Comparison of ENCODE assay signal across 21 mouse cellular contexts in the genomic region with DNA sequence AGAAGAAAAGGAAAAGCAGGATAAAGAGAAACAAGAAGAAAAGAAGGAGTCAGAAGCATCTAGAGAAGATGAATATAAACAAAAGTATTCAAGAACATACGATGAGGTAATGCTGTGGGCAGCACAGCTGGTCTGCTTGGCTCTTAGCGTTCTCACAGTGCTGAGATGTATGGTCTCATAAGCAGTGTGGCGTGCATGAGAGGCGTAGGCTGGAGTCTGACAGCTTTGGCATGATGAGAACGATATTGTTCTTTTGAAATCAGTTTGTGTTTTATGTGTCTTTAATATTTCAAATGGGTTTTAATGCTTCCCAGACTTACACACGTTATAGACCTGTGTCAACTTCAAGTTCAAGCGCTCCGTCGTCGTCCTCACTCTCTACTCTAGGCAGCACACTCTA.
DNase-seq lines count a peak whose midpoint lies in the region; ATAC-seq lines count a peak whose summit lies in the region.
"Had no signal": no experiment of that assay in that cellular context is flagged by ENCODE, and none has a peak within 500 bp of the region (broad histone marks: within the 10 kb centered on the region; RNA-seq: fewer than 3 reads in every experiment).

No protein-coding gene starts in this region.

- no peak overlapping the region for H3K4me2 ChIP-seq in forebrain, embryonic 12.5 days
- no peak overlapping the region for H3K4me2 ChIP-seq in lung, embryonic 15.5 days
- no peak overlapping the region for H3K4me2 ChIP-seq in midbrain, embryonic 14.5 days (ENCODE audit: low read length)
- H3K4me2 ChIP-seq: hindbrain, embryonic 14.5 days had no signal

- no peaks in the 10 kb centered on the region for H3K27me3 ChIP-seq in forebrain, embryonic 12.5 days
- no peaks in the 10 kb centered on the region for H3K27me3 ChIP-seq in forebrain, embryonic 10.5 days (ENCODE audit: poor library complexity, severe bottlenecking)
- H3K27me3 ChIP-seq in lung, embryonic 15.5 days, result no peaks in the 10 kb centered on the region
- no peaks in the 10 kb centered on the region for H3K27me3 ChIP-seq in midbrain, embryonic 14.5 days (ENCODE audit: control insufficient read depth, insufficient read depth, low read length)

- WGBS in forebrain, embryonic 12.5 days, result 85% methylated on average over 10 of the region's 10 CpGs
- 94% methylated on average over 10 of the region's 10 CpGs for WGBS in forebrain, embryonic 10.5 days
- 67% methylated on average over 10 of the region's 10 CpGs for WGBS in lung, embryonic 15.5 days
- WGBS in midbrain, embryonic 14.5 days, result 94% methylated on average over 10 of the region's 10 CpGs

- peaks cover 27% of the 10 kb centered on the region for H3K36me3 ChIP-seq in forebrain, embryonic 12.5 days (replicated peaks)
- H3K36me3 ChIP-seq in forebrain, embryonic 10.5 days (replicated peaks), result peaks cover 82% of the 10 kb centered on the region
- H3K36me3 ChIP-seq in lung, embryonic 15.5 days, result peaks cover 59% of the 10 kb centered on the region
- peaks cover 57% of the 10 kb centered on the region for H3K36me3 ChIP-seq in midbrain, embryonic 14.5 days (ENCODE audit: control insufficient read depth, insufficient read depth, low read length)

- no peak for DNase-seq in forebrain, embryonic 10.5 days (ENCODE audit: extremely low spot score, low spot score)
- peak; percentile 36 to 46 for DNase-seq in layer of hippocampus, adult 8-10 months (ENCODE audit: low spot score in 2 of 2)
- DNase-seq in layer of hippocampus, adult 9-10 months (ENCODE audit: low spot score), result no peak
- DNase-seq in lung, adult 18-20 months, result no peak
- DNase-seq in brain, adult 2 months (ENCODE audit: low read depth, low spot score), result peak; percentile 74
- no peak for DNase-seq in midbrain, embryonic 14.5 days
- DNase-seq: adrenal gland, adult 8-10 months; cerebellum, adult 18-20 months; cerebellum, postnatal 14 days; gastrocnemius, postnatal 10 days; heart, postnatal 4 days; kidney, adult 2 months; kidney, postnatal 10 days; thymus, postnatal 14 days had no signal

- no peak overlapping the region for H3K4me3 ChIP-seq in forebrain, embryonic 12.5 days (replicated peaks)
- no peak overlapping the region for H3K4me3 ChIP-seq in forebrain, embryonic 10.5 days
- H3K4me3 ChIP-seq in lung, embryonic 15.5 days, result no peak overlapping the region
- no peak overlapping the region for H3K4me3 ChIP-seq in midbrain, embryonic 14.5 days (replicated peaks; ENCODE audit: low read depth, low read length)
- H3K4me3 ChIP-seq: heart, embryonic 10.5 days; midbrain, embryonic 10.5 days had no signal

- ATAC-seq in forebrain, embryonic 12.5 days (ENCODE audit: low FRiP score), result no peak
- ATAC-seq in lung, embryonic 15.5 days (ENCODE audit: borderline replicate concordance, extremely low read depth, low FRiP score, low TSS enrichment), result 0 out of 2 replicates have a peak, but pooled peaks have one; percentile 59
- no peak for ATAC-seq in midbrain, embryonic 14.5 days (ENCODE audit: low FRiP score, low TSS enrichment)
- ATAC-seq: activated CD4-positive, CD25-positive, alpha-beta regulatory T cell, adult 4 months; inflammation-experienced regulatory T-cells, adult 6 months had no signal

- no peaks in the 10 kb centered on the region; the same call in 1 of the 2 replicates for H3K4me1 ChIP-seq in forebrain, embryonic 12.5 days
- H3K4me1 ChIP-seq in forebrain, embryonic 10.5 days, result no peaks in the 10 kb centered on the region
- H3K4me1 ChIP-seq in lung, embryonic 15.5 days, result no peaks in the 10 kb centered on the region
- H3K4me1 ChIP-seq in midbrain, embryonic 14.5 days (ENCODE audit: control insufficient read depth, insufficient read depth, low read length), result no peaks in the 10 kb centered on the region
- H3K4me1 ChIP-seq: midbrain, embryonic 10.5 days had no signal

- H3K27ac ChIP-seq in forebrain, embryonic 12.5 days, result peak overlapping the region; percentile 36; the same call in 1 of the 2 replicates
- no peak overlapping the region for H3K27ac ChIP-seq in forebrain, embryonic 10.5 days
- no peak overlapping the region for H3K27ac ChIP-seq in lung, embryonic 15.5 days
- H3K27ac ChIP-seq in midbrain, embryonic 14.5 days (replicated peaks; ENCODE audit: low read depth, low read length), result no peak overlapping the region
- H3K27ac ChIP-seq: heart, embryonic 10.5 days; hindbrain, embryonic 14.5 days; midbrain, embryonic 10.5 days had no signal

- H3K9ac ChIP-seq in forebrain, embryonic 12.5 days, result no peak overlapping the region
- H3K9ac ChIP-seq in lung, embryonic 15.5 days, result no peak overlapping the region
- no peak overlapping the region for H3K9ac ChIP-seq in midbrain, embryonic 14.5 days (replicated peaks; ENCODE audit: low read length)
- H3K9ac ChIP-seq: hindbrain, embryonic 14.5 days had no signal

- H3K9me3 ChIP-seq in forebrain, embryonic 12.5 days, result no peaks in the 10 kb centered on the region
- no peaks in the 10 kb centered on the region for H3K9me3 ChIP-seq in forebrain, embryonic 10.5 days
- H3K9me3 ChIP-seq in lung, embryonic 15.5 days, result no peaks in the 10 kb centered on the region
- H3K9me3 ChIP-seq in midbrain, embryonic 14.5 days (ENCODE audit: control insufficient read depth, low read length), result no peaks in the 10 kb centered on the region
- H3K9me3 ChIP-seq: heart, embryonic 10.5 days; midbrain, embryonic 10.5 days had no signal

Comparison
In these comparisons a context has a peak if more than half of its experiments do, and no peak if none do; other contexts are left out.
1. DNase-seq: peak in layer of hippocampus, adult 8-10 months (2 of 2) and brain, adult 2 months (single experiment); none in forebrain, embryonic 10.5 days (single experiment), layer of hippocampus, adult 9-10 months (single experiment), lung, adult 18-20 months (0 of 2) and midbrain, embryonic 14.5 days (single experiment).